Mouse (Mus musculus): Measurements from ENCODE around the gene Paqr4.

Gene Paqr4

DNA sequence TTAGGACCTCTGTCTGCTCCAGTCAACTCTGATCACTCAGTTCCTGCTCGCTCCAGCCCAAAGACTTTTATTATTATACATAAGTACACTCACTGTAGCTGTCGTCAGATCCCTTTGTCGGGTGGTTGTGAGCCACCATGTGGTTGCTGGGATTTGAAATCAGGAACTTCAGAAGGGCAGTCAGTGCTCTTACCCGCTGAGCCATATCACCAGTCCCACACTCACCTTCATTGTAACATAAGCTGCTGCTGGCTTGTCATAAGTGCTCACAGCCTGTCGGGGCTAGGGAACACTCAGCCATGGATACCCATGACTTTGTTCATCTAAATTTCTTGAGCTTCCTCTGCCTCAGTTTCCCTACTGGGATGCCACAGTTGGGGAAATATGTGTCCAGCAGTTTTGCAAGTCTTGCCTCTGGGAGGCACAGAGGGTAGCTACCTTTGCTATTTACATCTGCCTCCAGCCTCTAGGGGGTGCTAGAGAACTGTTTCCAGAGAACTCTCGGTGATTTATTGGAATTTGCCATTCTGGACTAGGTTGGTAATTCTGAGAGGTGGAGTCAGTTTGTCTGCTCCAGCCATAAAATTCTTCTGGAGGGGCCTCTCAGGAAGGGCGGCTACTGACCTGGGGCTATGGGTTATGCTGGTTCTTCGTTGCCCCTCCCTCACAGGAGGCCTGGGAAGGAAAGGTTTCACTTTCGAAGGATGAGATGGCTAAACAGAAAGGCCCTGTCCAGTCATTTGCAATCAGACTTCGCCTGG lies 8.1 kb upstream of the Paqr4 start:
- DNase-seq, result peak; percentile 84

DNA sequence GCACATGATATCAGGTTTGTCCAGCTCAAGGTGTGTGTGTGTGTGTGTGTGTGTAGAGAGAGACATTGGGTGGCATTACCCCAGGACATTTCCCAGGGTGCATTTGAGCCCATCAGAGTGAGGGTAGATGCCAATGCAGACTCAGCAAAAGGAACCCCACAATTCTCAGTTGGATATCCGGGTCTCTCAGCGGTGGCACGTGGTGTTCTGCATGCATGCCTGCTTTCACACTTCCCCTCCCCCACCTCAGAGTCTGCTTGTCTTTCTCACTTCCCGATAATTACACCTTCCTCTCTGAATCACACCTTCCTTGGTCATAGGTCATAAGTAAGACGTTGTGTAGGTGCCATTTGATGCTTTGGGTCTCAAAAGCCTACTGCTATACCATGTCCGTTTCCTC lies 7.4 kb upstream of the Paqr4 start:
- DNase-seq, result no peak

GRCm38 (mm10) chr17:23747471-23747870 lies 6.8 kb upstream of the Paqr4 start:
- no peak for DNase-seq

DNA sequence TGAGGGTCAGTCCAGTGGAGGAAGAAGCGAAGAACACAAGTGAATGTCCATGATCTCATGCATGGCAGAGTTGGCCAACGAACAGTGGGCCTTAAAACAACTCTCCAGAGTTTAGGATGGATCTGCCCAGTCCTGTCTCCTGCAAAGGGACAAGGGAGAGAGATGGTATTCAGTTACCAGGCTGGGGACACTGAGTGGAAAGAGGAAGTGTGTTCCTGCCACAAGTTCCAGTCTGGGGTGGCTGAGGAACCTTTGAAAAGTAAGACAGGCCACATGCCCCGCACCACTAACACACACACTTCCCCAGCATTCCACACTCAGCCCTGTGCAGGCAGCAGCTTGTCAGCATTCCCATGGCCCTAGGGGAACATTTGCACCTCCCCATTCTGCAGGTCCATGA lies 6.1 kb upstream of the Paqr4 start:
- no peak for DNase-seq

- DNase-seq, result no peak
Measured at GRCm38 (mm10) chr17:23746311-23746710, 5.6 kb upstream of the Paqr4 start.

DNA sequence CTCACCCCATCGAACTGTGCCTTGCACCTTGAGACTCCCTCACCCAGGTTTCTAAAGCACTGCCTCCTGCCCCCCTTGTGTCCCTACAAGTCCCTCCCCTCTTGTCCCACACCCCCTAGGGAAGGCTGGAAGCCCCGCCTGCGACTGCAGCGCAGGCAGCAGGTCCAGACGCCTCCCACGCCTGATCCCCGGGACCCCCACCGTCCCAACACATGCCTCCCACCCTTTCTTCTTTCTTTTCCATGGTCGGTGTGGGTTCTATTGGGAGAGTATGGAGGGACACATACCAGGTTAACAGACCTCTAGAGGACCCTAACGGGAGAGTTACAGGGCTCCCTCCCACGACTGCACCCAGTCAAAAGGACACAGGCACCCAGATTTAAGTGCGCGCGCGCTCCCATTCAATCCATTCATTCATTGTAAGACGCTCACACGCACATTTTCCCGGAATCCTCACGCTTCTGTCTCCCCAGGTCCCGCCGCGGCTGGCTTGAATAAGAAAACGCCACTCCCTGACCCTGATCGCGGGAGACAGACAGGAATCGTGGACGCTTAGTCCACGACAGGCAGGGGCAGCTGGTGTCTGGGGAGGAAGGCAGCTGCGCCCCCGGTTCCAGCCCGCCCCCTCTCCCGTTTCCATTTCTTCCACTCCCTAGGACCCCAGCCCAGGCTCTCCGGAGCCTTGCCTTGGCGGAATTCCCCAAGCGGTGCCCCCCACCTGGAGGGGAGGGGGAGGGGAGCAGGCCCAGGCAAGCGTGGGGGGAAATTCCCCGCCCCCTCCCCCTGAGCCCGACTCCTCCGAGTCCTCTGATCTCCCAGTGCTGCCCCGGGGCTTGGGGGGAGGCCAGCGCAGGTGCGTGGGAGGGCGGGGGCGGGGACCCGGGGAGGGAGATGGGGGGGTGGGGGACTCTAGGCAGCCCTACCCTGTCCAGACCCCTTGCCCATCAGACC lies 4.9 kb upstream of the Paqr4 start, which contains the start of gene Kremen2:
Gene Kremen2, minus strand, starts transcription at position 533 of the 951 bp plus-strand sequence.
- DNase-seq, result no peak

DNA sequence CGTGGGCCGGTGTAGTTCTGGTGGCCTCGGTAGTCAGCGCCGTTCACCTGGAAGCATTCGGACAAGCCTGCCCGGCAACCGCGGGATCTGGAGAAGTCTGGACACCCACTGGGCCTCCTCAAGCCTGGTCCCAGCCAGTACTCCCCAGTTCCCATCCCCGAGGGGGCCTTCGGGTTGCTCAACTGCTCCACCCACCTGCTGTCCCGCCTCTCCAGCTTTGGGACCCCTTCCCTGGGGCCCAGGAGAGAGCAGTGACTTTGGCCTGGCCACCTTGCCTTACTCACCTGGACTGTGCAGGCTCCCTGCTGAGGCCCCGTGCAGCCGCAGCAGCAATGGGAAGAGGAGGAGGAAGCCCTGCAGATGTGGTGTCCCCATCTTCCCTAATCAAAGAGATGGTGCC lies 4.0 kb upstream of the Paqr4 start:
- DNase-seq, result no peak

DNA sequence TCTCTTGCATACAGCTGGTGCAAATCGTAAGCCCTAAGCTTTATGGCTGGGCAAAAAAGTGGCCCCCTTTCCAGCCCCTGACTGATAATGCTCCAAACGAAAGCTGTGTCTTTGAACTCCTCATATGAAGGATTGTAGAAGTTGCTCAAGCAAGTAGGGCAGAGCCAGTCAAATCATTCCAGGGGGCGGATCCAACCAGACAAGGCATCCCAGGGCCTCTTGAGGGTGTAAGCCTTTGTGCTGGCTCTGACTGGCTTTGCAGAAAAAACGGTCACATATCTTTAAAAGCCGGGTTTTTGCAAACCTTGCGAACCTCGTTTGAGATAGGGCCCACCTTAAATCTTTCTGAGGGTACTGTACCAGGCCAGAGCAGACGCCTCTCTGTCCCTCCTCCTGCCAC lies 3.4 kb upstream of the Paqr4 start:
- no peak for DNase-seq

DNA sequence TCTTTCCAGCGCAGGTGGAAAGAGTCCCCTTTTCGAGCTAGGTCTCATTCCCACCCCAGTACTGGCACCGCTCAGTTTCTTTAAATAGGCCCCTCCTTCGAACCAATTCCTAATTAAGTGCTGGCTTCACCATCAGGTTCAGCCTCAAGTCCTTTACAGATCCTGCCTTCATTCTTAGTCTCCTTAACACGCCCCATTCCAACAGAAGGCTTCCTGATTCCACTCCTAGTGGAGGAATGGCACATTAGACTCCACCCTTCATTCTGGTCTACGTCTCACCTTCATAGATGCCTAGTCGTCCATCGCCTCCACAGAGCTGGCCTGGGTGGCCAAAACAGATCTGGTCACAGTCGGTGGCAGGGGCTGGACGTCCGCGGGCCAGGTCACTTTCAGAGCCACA lies 2.3 kb upstream of the Paqr4 start:
- no peak for DNase-seq

DNA sequence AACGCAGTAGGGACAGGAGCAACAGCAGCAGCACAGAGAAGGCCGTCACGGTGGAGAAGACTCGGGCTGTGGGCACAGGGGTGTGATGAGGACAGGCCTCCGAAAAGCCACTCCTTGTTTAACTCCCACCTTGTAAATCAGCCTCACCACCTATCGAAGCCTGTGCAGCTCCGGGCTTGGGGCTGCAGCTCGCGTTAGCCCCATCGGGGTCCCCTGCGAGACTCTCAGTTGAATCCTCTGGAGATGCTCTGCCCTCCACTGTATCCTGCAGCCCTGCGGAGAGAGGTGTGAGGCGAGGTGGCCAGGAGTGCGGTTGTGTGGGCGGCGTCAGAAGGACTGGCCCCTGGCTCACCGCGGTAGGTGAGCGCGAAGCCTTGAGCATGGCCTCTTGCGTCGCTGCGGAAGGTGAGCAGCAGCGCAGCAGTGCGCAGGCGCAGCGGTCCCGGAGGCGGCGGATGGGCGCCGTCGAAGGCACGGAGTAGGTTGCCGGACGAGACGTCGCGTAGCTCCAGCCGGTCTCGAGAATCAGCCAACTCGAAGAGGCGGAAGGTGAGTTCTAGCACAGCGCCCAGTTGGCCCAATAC lies 1.6 kb upstream of the Paqr4 start:
- peak; percentile 40 for DNase-seq

DNA sequence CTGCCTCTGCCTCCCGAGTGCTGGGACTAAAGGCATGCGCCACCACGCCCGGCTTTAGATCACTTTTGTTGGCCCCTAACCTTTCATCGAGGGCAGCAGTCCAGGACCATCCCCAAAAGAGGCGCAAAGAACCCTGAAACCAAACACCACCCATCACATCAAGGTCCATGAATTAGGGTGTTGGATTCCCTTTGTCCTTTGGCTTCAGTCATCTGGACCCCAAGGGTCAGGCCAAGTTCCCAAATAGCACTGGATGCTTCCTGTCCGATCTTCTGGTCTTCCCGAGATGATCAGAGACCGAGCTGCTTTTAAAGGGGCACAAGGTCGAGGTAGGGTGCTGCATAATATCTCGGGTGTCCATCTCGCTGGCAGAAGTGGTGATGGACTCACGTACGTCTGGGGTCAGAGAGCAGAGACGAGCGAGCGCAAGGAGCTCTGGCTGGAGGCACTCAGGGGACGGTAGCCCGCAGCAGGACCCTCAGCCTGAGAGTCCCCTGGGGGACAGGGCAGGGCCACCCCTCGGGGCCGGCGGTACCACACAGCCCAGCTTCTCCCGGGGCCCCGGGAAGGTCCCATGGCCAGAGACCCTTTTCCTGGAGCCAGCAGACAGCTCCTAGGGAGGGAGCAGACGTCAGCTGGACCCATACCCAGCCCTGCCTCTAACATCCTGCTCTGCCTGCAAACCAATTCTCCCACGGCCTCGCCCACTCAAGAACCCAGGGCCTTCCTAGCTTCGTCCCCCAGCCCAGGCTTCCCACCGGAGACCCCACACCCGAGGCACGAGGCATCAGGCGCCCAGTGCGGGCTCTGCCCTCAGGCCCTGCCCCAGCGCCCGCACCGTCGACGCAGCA lies 917 bp upstream of the Paqr4 start:
- no peak for DNase-seq

GRCm38 (mm10) chr17:23740136-23740584 lies 507 bp downstream of the Paqr4 start:
- peak; percentile 92 for DNase-seq

- no peak for DNase-seq
Measured at GRCm38 (mm10) chr17:23739202-23740135, 1.2 kb downstream of the Paqr4 start.

DNA sequence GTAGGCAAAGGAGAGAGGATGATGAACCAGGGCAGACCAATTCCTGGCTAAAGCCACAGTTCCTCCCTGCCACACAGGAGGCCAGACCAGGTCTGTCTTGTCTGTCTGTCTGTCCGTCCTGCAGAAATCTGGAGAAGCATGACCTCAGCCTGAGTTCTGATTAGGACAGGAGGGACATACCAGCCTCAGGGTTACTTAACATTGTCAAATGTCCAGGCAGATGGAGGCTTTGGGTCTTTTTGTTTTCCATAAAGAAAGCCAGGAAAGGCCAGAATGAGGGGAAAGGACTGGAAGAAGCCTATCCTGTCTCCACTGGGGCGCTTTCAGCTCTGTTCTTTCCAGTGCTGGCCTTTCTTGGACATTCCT lies 1.8 kb downstream of the Paqr4 start:
- no peak for DNase-seq

DNA sequence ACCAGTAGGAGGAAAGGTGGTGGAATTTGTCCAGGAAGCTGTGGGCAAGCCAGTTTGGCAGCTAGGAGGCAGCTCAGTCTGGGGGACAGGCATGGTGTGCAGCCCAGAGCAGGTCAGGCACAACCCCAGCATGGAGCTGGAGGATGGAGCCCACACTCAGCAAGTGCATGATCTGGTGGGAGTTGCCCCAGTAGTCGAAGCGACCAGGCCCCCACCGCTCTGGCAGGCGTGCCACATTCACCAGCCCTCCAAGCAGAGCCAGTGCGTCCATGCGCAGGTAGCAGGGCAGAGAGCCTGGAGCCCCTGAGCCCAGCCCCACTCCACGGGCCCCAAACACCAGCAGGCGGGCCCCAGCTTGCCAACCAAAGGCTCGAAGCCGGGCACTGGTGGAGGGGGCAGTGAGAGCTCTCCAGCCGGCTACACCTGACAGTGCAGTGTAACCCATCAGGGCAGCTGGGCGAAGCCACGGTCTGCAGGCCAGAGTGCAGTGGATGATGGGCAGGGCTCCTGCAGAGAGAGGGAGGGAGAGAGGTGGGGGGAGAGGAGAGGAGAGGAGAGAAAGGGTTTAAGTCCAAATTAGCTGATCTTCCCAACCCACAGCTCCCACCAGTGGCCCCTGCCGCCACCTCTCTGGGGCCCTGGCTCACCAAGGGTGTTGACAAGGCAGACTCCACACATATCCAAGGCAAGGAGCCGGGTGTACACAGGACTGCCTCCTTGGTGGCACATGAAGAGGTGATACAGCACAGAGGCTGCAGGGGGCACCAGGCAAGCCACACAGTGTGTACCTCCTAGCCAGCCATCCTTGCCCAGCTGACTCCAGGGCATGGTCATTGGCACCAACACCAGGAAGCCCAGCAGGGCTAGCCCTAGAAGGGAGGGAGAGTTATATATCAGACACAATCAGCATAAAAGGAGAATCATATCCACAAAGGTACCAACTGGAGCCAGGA lies 2.9 kb downstream of the Paqr4 start:
- no peak for DNase-seq

GRCm38 (mm10) chr17:23734341-23734740 lies 6.3 kb downstream of the Paqr4 start:
- no peak for DNase-seq

GRCm38 (mm10) chr17:23730441-23730840 lies 10.2 kb downstream of the Paqr4 start:
- DNase-seq, result no peak

GRCm38 (mm10) chr17:23726758-23727142 lies 13.9 kb downstream of the Paqr4 start:
- DNase-seq, result peak; percentile 83

- peak; percentile 97 for DNase-seq
Measured at GRCm38 (mm10) chr17:23725999-23726757, 14.5 kb downstream of the Paqr4 start, which contains the start of gene Pkmyt1. Pkmyt1 (plus strand) TSS chr17:23726336.
